Mouse (Mus musculus) left cerebral cortex, adult 11 months (tissue): Measurements from ENCODE around the gene Ick.
"Not testable (repeated sequence)": the region's sequence is repeated elsewhere in the genome, so short reads cannot be mapped to it uniquely, and the experiment has no call there.

Source experiments
- DNase-seq: peaks from one replicate; pipeline ENCODE4 v3.0.0; 2022; ENCODE audit warnings: low spot score

Gene Ick

DNA sequence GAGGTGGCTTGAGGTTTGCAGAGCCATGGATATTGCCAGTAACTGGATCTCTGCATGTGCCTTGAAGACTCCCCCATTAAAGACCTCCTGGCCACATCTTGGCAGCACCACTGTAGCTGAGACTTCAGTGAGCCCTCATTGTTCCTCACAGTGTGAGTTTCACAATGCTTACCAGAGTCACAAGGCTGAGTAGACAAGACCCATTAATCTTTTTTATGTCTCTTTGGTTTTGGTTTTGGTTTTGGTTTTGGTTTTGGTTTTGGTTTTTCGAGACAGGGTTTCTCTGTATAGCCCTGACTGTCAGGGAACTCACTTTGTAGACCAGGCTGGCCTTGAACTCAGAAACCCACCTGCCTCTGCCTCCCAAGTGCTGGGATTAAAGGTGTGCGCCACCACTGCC lies 40.8 kb downstream of the Ick start:
- not testable (repeated sequence) for DNase-seq

DNA sequence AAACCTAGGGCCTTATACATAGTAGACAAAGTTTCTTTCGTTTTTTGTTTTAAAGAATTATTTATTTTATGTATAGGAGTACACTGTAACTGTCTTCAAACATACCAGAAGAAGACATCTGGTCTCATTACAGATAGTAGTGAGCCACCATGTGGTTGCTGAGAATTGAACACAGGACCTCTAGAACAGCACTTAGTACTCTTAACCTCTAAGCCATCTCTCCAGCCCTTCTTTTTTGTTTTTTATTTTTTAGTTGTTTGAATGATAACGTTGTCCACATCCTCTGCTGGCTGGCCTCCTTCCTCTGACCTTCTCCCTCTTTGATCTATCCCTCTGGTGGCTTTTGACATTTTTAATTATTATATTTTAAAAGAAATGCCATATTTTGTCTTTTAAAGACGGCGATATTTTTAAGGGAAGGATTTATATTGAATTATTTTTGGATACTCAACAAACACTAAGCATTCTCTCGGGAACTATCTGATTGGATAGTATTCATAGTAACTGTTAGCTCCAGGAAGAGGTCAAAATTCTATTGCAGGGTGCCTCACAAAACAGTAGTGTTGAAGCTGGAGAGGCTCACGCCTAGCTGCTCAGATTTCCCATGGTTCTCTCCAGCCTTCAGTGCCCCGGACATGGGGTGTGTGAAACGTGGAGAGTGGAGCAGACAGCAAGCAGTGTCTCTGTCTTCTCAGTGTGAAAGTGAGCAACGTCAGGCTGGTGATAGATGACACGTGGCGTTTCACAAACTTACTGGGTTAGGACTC lies 45.4 kb downstream of the Ick start:
- no peak for DNase-seq

DNA sequence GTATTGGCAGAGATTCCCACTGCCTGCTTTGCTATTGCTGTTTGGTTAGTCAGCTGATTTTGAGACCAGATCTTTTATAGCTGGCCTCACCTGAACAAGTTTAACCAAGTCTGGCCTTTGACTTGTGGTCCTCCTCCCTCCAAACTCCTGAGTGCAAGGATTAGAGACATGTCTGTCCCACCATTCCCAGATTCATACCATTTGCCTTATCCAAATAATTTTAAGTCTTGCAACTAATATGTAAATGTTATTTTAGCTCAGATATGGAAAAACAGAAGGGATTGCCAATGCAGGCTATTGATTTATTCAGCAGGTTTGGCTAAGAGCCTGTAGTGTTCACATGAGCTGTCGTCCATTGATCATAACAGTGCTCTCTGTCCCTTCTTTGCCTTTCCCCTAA lies 48.2 kb downstream of the Ick start:
- no peak for DNase-seq

DNA sequence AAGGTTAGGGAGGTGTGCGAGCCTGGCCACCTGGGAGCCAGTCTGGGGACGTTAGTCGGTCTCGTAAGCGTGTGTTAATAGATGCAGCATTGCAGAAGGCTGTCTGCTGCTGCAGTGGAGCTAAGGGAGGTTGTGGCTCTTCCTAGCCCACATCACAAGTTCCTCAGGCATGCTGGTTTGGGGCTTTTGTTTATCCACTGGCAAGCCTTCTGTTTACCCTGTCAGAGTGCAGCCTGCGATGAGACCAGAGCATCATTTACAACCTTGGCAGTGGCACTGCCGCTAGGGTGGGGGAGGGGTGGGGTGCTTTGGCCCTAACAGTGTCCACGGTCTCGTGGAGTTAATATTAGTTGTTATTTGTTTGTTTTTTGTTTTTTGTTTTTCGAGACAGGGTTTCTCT lies 54.3 kb downstream of the Ick start:
- DNase-seq = no peak

DNA sequence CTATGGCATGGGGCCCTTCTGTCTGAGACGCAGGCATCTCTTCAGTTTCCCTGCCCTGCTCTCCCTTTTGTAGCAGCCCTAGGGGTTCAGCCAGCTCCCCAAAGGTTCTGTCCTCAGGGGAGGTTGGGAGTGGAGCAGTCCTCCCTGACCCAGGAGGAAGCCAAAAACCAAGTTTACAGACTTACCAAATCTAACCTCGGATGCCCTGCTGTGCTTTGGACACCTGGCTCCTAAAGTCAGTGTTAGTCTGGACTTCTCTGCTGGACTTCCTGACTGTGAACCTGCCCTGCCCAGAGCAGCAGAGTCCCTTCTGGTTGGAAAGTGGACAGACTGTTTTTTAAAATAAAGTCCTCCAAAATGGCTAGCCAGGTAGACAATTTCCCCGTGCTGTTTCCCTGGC lies 55.7 kb downstream of the Ick start:
- no peak for DNase-seq

DNA sequence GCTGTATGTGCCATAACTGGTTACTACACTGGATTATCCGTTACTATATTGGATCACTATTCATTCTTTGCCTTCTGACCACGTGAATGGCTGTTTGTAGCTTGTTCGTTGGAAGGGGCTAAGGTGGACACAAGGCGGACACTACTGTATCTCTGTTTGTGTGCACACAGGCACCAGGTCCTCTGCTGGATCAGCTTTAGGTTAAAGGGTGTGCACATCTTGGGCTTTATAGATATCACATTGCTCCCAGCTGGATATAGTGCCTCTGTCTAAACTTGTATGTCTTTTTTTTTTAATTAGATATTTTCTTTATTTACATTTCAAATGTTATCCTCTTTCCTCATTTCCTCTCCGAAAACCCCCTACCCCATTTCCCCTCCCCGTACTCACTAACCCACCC lies 56.5 kb downstream of the Ick start:
- no peak for DNase-seq

DNA sequence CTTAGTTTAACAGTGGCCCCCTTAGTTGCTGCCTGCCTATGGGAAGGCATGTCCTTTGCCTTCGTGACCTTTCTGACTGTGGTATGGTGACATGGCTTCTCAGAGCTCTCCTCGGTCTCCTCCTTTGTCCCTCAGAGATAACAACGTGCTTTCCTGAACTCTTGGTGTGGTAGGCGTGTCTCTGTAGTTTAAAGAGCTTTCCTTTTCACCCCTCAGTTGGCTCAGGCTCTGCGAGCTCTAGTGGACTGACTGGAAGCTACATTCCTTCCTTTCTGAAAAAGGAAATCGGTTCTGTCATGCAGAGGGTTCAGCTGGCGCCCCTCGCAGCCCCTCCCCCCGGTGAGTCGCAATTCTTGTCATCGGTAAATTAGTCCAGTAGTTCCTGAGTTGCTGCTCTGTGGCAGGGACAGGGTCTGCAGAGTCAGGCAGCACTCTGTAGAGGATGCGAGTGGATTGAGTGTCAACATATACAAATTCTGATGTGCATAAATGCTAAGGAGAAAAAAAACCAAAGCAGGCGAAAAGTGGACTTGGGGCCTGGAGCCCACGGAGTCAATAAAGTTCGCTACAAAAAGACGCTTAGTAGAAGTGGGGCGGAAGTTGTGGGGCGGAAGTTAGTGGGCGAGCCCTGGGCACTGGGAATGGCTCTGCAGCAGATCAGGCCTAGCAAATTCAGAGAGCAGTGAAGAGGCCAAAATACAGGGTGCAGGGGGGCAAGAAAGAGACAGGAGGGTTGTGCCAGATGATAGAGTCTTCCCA lies 57.9 kb downstream of the Ick start:
- DNase-seq = no peak

DNA sequence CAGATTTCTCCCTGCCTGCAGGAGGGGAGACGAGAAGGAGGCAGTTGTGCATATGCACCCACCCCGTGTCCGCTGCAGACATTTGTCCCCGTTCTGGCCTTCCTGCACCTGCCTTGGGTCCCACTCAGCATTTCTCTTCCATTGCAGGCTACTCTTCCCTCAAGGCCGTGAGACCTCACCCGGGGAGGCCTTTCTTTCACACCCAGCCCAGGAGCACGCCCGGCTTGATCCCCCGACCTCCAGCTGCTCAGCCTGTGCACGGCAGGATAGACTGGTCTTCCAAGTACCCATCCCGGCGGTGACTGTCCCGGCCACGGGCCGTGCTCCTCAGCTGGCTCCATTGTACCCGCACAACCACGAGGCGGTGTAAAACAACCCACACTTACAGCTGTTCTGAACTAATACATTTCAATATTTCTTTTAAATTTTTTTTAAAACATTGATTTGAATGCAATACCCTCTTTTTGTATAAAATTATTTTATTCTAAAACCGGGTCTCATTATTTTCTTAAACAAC lies 58.5 kb downstream of the Ick start:
- no peak for DNase-seq

DNA sequence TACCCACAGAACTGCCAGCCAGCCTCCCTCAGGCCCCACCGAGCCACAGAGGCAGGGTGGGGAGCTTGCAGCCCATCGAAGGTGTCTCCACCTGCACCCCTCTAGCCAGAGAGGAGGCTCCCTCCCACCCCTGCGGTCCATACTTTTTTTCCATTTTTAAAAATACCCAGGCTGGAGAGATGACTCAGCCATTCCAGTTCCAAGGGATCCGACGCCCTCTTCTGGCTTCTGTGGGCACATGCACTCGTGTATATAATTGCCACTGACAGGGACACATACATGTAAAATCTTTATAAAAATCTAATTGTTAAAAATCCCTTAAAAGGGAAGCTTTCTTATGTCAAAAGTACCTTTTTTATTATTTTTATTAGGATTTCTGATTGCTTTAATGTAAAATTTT lies 59.9 kb downstream of the Ick start:
- DNase-seq = no peak

DNA sequence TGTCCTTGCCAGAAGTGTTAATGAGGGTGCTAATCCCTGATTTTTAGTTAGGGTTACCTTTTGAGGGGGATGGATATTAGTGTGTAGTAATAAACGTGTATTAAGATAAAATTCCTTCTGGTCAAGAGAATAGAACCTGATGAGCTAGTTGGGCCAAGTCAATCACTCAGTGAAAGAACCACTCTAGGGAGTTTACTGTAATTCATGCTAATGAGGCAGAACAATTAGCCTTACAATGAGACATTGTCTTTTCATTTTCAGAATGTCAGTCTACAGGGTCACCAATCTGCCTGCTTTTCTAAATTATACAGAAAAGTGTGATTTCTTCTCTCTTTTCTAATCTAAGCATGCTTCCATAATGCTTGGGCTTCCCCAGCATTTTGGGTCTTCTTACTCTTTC lies 65.0 kb downstream of the Ick start:
- no peak for DNase-seq

DNA sequence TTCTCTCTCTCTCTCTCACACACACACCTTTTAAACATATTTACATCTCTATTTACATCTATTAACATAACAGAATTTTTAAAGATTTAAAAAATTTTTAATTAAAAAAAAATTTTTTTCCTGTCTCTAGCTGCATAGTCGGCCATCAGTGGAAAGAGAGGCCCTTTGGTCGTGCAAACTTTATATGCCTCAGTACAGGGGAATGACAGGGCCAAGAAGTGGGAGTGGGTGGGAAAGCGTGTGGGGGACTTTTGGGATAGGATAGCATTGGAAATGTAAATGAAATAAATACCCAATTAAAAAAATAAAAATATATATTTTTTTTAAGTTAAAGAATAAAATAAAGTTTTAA lies 65.9 kb downstream of the Ick start:
- not testable (repeated sequence) for DNase-seq

DNA sequence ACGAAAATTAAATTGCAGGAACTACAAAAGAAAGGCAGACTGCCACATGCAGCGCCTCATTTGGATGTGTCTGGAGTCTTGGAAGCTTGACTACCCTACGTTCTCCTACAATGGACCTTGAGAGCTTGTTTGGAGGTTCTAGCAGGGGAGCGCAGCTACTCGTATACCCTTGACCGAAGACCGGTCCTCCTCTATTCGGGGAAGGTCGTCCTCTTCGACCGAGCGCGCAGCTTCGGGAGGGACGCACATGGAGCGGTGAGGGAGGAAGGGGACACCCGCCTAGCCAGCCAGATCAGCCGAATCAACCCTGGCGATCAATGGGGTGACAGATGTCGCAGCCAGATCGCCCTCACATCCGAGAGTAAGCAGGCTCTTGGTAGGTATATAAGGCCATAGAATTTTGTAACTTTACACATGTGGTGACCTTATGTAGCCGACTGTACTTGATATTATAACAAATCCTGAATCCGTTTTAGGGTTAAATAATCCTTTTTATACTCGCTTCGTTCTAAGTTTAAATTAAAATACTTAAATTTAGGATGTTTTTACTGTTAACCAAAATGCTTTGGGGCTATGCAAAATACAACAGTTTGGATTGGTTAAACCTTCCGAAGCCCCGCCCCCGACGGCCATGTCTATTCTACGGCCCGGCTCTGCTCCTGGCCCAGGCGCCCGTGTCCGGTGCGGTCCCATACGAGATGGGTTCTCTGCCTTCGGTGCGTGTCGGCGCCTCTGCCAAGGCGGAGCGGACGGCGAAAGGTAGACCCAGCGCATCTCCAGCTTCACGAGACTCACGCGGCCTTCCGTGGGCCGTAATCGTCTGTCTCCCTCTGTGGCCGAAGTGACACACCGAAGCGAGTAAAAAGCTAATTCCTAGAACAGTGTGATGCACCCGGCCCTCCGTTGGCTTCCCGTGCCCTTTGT lies 66.5 kb downstream of the Ick start:
- peak; percentile 93 for DNase-seq

DNA sequence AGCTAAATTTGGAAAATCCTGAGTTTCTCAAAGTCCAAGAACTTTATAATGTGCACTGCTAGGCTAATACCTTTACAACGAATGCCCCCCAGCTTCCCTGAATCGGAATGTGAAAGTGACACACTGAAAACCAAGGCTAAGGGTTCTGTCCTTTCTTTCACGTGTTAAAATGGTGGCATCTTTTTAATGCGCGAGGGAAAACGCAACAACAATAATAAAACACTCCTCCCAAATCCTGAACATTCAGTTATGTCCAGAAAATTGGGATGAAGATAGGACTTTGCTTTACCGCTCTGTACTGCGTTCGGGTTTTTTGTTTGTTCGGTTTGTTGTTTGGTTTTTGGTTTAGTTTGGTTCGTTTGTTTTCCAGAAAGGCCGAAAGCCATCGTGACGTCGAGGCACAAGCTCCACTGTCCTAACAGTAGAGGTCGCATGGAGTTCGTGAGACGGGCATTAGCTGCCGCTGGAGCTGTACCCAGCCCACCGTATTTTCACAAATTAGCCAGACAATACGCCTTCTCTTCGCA lies 67.3 kb downstream of the Ick start:
- DNase-seq = peak; percentile 27

DNA sequence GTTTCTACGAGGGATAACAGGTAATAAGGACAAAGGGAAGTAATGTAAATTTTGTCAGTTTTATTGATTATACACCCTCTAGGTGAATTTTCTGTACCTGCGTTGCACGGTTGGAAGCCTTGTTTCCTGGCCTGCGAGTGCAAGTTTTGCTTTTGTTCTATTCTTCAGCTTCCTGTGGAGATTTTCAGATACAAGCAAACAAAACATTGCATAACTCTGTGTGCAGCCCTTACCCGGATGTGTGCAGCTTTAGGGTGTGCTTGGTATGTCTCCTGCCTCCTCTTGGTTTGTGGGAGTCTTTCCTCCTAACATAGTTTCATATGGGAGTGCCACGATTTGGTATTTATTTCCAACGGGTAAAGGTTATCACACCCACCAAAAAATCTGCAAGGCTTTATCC lies 67.8 kb downstream of the Ick start:
- no peak for DNase-seq

DNA sequence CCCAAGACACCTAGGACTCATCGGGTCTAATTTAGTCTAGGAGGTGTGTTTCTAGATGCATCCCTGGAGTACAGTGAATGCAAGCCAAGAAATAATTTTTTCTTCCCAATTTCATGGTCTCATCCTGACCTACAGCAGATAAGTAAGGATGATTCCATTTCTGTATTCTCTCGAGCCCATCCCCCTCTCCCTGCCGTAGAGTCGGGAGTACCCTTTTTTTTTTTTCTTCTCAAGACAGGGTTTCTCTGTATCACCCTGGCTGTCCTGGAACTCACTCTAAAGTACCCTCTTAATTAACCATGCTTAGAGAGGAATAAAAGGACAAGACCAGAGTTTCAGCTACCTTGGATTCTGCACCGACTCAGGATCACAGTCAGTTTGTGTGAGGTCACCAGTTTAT lies 69.2 kb downstream of the Ick start:
- no peak for DNase-seq

DNA sequence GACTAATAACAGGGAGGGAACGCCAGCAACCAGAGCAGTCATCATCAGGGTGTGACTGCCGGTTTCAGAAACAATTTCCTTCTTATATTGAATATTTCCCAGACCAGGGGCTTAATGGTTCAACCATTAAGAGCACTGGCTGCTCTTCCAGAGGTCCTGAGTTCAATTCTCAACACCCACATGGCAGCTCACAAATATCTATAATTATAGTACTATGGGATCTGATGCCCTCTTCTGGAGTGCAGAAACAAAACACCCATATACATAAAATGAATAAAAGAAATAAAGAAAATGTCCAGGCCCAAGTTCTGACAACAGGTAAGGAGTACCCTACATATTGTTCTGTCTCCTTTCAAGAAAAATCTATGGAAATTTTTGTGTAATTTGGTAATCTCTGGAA lies 70.1 kb downstream of the Ick start:
- no peak for DNase-seq

DNA sequence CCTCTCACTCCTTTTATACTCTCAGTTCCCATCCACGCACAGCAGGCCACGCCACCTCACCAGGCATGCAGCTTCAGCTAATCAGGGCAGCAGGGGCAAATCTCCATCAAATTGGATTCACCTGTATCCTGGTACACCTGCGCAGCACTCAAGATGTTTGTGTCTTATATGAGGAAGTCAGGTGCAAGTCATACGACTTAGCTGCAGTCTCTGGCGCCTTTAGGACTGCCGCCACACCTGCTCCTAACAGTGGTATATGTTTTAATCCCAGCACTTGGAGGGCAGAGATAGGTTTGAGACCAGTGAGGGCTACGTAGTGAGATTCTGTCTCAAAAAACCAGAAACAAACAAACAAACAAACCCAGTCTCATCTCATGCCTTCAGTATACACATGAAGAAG lies 73.5 kb downstream of the Ick start, which contains the start of gene Gsta4:
Gsta4 (plus strand) TSS at position 301 of the 400 bp plus-strand sequence.
- DNase-seq = not testable (repeated sequence)

DNA sequence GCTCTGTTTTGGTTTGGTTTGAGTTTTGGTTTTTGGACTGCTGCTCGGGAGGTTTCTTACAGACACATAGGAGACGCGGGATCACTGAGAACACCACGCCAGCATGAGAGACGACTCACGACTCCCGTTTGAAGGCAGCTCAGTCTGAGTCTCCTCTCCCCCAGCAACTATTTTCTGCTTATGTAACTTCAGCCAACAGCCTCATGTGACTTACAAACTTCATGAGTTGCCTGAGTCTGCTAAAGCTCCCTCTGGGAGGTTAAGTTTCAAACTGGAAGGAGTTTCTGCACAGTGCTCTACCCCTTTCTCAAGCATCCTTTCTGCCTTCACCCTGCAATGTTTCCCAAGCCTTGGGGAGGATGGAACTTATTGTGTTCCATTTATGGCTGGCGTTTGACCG lies 76.7 kb downstream of the Ick start:
- DNase-seq = no peak

DNA sequence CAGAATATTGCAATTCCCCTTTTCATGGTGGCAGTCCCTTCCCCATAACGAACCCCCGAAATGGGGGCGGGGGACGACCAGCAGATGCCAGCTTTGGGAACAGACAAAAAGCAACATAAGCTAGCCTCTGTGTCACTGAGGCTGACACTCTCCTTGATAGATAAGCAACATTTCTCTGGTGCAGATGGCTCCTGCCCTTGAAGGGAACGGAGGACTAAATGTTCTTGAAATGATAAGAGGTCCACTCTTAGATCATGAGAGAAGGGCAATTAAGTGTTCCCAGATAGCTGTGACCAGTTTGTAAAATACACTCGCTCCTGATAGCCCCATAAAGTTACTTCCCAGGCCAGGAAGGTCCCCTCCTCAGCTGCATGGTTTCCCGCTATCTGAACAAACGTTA lies 79.9 kb downstream of the Ick start:
- no peak for DNase-seq

DNA sequence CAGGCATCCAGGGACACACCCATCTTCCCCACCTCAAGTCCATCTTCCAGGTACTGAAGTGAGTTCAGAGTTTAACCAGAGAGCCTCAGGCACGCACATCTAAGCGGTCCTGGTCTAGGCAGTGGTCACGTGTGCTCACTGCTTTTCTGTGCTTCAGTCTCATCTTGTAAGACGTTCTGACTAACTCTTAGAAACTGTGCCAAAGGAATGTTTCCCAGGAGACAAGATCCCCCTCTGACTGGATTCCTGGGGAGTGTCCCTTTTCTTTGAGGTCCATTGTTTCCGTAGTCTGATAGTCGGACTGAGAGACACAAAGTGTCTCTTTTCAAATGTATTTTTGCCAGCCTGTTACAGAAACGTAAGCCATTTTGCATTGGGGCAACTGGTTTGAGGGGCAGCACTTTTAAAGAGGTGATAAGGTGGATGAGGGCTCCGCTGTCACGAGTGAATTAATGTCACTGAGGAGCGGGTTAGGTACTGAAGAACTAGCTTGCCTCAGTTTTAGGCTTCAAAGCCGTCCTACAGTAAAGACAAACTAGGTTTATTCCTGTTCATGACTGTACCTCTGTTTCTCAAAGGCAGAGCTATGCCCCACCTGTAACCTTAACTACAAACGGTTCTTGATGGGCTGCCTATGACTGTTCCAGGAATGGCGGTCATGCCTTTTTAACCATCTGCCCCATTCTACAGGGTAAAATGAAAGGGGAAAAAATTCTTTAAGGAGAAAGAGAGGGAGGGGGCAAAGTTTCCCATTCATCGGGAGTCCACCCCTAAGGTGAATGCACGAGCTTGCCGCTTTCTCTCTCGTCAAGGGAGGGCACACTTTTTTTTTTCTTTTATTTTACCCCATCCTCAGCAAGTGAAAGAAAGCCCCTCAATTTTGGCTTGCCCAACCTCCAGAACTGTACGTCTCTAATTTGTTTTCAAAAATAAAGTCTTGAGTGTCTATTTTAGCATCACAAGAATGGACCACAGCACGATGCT lies 82.0 kb downstream of the Ick start:
- no peak for DNase-seq

DNA sequence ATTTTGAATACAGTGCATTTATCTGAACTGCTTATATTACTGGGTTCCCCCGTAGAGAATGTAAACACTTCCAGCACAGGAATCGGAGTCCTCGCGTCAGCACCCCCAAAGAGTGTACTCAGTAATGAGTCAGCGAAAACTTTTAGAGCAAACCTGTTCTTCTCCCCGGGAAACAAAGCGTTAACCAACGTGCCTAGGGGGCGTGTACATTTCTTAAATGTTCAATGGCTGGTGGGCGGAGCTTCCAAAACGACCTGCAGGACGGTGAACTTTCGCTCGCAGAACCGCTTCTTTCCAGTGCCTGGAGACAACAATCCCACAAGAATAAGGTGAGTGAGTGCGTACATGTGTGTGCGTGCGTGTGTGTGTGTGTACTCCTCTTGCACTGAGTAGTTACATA lies 82.7 kb downstream of the Ick start:
- DNase-seq = no peak
